Mouse (Mus musculus) heart, embryonic 14.5 days (tissue): ENCODE results near the gene Clint1. TPM values are rescaled to one million over a fixed set of nuclear protein-coding genes. Genes with fewer than 3 reads are reported as not detected.

Experiments
- ATAC-seq: fragments of 200-750 bp; cut with Nextera tagmentation; 2 replicates; pipeline ENCODE4 v1.8.0; 2017; ENCODE audit warnings: low read depth, moderate TSS enrichment; ENCODE audit not compliant: insufficient number of reproducible peaks, insufficient read depth, low FRiP score
- H3K27ac ChIP-seq, 2 experiments: fragments of 200-500 bp in 1 of 2; fragments of 300-500 bp in 1 of 2; sonication (generic) in 1 of 2; replicated peaks in 1 of 2; 2 replicates each; pipeline ENCODE4 v1.5.1; 2012 to 2014; ENCODE audit warnings: low read depth in 2 of 2, low read length in 2 of 2, control low read depth in 1 of 2, mild to moderate bottlenecking in 1 of 2, mixed read lengths in 1 of 2; ENCODE audit not compliant: control insufficient read depth in 1 of 2, insufficient read depth in 1 of 2
- H3K27me3 ChIP-seq: fragments of 300-500 bp; sonication (generic); 2 replicates; pipeline ENCODE4 v1.6.1; 2014; ENCODE audit warnings: mild to moderate bottlenecking, low read length, control low read depth; ENCODE audit not compliant: control insufficient read depth, insufficient read depth
- H3K36me3 ChIP-seq: fragments of 300-500 bp; sonication (generic); 2 replicates; pipeline ENCODE4 v1.6.1; 2014; ENCODE audit warnings: mild to moderate bottlenecking, control low read depth, low read length, mixed read lengths; ENCODE audit not compliant: control insufficient read depth, insufficient read depth
- H3K4me1 ChIP-seq, 2 experiments: fragments of 200-500 bp in 1 of 2; fragments of 300-500 bp in 1 of 2; sonication (generic) in 1 of 2; 2 replicates each; pipeline ENCODE4 v1.6.1; 2012 to 2014; ENCODE audit warnings: low read length in 2 of 2, control low read depth in 1 of 2, mixed read lengths in 1 of 2; ENCODE audit not compliant: control insufficient read depth in 2 of 2, insufficient read depth in 2 of 2
- H3K4me2 ChIP-seq: fragments of 300-500 bp; sonication (generic); 2 replicates; pipeline ENCODE4 v1.6.1; 2014; ENCODE audit warnings: mild to moderate bottlenecking, low read length
- H3K4me3 ChIP-seq, 2 experiments: fragments of 200-500 bp in 1 of 2; fragments of 300-500 bp in 1 of 2; sonication (generic) in 1 of 2; 2 replicates each; pipeline ENCODE4 v1.5.1; 2012 to 2014; ENCODE audit warnings: low read length in 2 of 2, mild to moderate bottlenecking in 2 of 2, control low read depth in 1 of 2, low read depth in 1 of 2, moderate library complexity in 1 of 2; ENCODE audit not compliant: control insufficient read depth in 1 of 2, insufficient read depth in 1 of 2
- H3K9ac ChIP-seq: fragments of 300-500 bp; sonication (generic); 2 replicates; pipeline ENCODE4 v1.6.1; 2014; ENCODE audit warnings: mild to moderate bottlenecking, low read length
- H3K9me3 ChIP-seq: fragments of 300-500 bp; sonication (generic); 2 replicates; pipeline ENCODE4 v1.6.1; 2016; ENCODE audit warnings: low read length, control low read depth; ENCODE audit not compliant: control insufficient read depth
- WGBS: fragments of 180-500 bp; shearing (Covaris S2); extraction: QIAGEN DNeasy Blood & Tissue Kit; methylation state at CpG from one replicate; pipeline ENCODE4 v1.1.7; 2014; 5-methylcytosine and 5-hydroxymethylcytosine counted together
- polyA plus RNA-seq: library from polyadenylated mRNA; unstranded; fragments of >200 nt; fragmentation: Nextera tagmentation; extraction: Ambion mirVana; gene quantifications from 2 replicates; pipeline ENCODE4 v1.2.1, GENCODE M21; 2014

Clint1 gene
- polyA plus RNA-seq, 1 experiment from 2014 or later = 48.7 TPM

DNA sequence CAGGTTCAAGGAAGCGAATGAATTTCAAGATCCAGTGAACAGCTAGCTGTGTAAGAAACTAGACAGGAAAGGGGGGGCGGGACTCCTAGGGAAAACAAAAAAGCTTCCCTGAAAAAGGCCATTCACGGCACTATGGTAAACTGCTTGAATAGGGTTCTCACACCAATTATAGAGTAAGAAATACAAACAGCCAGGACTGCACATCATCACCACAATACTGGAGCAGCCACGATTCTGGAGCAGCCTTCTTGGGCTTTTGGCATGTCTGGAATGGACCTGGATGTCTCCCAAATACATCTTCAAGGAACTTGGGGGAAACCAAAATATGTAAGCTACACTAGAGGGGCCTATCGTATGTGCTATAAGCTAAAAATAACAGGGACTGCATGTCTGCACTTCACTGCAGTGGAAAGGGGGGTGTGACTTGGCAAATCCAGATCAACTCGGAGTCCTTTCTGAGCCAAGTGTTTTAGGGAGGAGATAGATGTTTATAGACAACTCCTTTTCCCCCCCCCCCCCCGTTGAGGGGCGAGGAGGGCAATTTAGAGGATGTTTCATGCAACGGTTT is 21.0 kb upstream of the Clint1 start:
- Histone ChIP-seq H3K9ac (no peak overlapping the region), H3K27ac (peak overlapping the region; percentile 51 to 86), H3K36me3 (no peaks in the 10 kb centered on the region), H3K4me1 (peaks cover 8 to 24% of the 10 kb centered on the region in 2 experiments), H3K27me3 (no peaks in the 10 kb centered on the region), H3K4me2 (peak overlapping the region; percentile 33), H3K4me3 (no peak overlapping the region), H3K9me3 (no peaks in the 10 kb centered on the region)
- 31% methylated on average over 9 of the region's 9 CpGs for WGBS
- ATAC-seq = peak; percentile 76

DNA sequence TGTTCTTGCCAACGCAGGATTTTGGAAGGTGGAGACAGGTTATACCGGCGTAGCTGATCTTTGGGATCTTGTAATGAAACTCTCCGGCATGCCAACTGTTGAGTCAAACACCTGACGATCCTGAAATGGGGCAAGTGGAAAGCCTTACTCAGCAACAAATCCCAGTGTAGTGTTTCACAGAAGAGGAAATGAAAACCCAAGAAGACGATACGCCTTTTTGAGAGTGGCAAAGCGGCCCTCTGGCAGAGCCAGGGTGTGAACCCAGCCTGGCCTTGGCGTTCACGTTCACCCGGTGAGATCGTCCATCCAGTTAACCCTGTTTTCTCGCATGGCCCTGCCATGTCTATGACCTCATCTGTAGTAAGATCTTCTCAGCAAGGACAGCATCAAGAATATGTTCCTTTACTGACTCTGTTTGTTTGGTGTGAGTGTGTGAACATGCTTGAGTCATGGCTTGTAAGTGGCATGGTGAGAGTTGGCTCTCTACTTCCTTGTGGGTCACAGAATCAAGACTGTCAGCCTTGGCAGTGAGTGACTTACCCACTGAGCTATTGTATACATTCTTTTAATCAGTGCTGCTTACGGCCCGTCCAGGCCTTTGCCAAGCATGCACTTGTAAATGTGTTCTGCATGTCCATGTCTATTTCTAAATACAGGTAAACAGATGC is 20.2 kb upstream of the Clint1 start:
- Histone ChIP-seq H3K27me3 (no peaks in the 10 kb centered on the region), H3K4me1 (peaks cover 8 to 29% of the 10 kb centered on the region in 2 experiments), H3K27ac (peak overlapping the region; percentile 51 to 86), H3K4me2 (no peak overlapping the region), H3K36me3 (no peaks in the 10 kb centered on the region), H3K4me3 (no peak overlapping the region), H3K9me3 (no peaks in the 10 kb centered on the region), H3K9ac (no peak overlapping the region)
- ATAC-seq = no peak
- 85% methylated on average over 15 of the region's 15 CpGs for WGBS

DNA sequence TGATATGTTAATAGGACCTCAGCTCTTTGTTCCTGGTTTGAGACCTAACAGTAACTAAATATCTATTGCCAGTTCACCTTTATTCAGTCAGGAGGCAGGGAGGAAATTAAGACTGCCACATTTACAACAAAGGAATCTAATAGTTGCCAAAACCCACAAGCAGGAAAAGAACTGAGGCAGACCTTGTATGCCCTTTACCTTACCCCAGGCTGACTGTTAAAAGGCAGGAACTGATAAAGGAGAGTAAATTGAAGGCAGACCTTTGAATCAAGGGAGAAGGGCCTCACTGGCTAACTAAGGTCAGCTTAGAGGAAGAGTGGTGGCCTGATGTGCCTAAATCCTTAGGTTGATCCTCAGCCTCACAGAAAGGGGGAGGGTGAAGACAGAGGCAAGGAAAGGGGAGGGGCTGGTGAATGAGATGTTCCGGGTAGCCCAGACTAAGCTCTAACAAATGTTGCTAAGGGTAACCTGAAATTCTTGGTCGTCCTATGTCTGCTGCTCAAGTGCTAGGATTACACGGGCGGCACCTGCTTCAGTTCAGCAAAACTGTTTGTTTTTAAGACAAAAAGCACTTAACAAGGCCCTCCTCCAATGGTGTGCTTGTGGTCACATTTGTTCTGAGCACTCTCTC is 16.1 kb upstream of the Clint1 start:
- ATAC-seq = no peak
- no peaks in the 10 kb centered on the region for H3K27me3 ChIP-seq
- no peaks in the 10 kb centered on the region for H3K36me3 ChIP-seq
- H3K27ac ChIP-seq = no peak overlapping the region
- no peak overlapping the region for H3K4me2 ChIP-seq
- no peak overlapping the region for H3K4me3 ChIP-seq
- H3K4me1 ChIP-seq = peaks cover 8 to 21% of the 10 kb centered on the region in 2 experiments
- no peaks in the 10 kb centered on the region for H3K9me3 ChIP-seq
- 35% methylated on average over 4 of the region's 4 CpGs for WGBS
- H3K9ac ChIP-seq = no peak overlapping the region

DNA sequence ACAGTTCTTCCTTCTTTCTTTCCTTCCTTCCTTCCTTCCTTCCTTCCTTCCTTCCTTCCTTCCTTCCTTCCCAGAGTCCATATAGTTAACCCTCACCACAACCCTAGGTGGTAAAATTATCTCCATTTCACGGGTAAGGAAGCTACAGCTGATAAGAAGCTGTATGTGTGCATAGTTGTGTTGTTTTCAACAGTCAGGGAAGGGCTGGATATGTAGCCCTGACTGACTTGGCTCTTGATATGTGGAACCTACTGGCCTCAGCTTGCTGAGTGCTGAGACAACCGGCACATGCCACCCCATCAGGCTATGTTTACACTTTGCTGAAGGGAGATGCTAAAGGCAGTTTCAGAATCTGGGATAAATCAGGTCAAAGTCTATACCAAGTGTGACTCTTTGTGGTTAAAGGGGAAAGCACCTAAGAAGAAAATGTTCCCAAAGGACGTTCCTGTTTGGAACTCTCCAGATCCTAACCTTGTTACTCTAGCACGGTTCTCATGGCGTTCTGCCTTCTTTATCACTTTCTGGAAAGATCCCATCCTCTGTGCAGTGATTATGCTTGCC is 14.5 kb upstream of the Clint1 start:
- Histone ChIP-seq H3K9ac (no peak overlapping the region), H3K9me3 (no peaks in the 10 kb centered on the region), H3K36me3 (no peaks in the 10 kb centered on the region), H3K4me3 (no peak overlapping the region), H3K27me3 (no peaks in the 10 kb centered on the region), H3K27ac (no peak overlapping the region), H3K4me1 (peaks cover 2 to 8% of the 10 kb centered on the region in 2 experiments; a peak in 2 of 4 replicates), H3K4me2 (no peak overlapping the region)
- WGBS = 60% methylated on average over 5 of the region's 5 CpGs
- no peak for ATAC-seq

DNA sequence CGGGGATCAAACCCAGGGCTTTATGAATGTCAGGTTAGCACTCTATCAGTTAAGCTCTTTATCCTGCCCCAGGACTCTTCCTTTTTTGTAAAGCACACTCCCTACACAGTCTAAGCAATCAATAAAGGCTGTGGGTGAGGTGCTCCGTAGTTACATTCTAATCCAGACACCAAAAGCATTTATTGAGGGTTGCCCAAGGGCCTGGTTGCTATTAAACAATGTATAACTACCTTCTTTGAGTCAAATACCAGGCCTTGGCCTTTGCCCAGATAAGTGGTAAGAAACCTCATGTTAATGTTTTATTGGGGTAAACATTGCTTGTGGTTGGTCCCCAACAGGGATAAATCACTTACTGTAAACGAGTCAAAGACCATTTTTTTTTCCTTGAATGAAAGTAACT is 13.4 kb upstream of the Clint1 start:
- ATAC-seq = no peak
- Histone ChIP-seq H3K27ac (no peak overlapping the region), H3K27me3 (no peaks in the 10 kb centered on the region), H3K36me3 (no peaks in the 10 kb centered on the region), H3K9ac (no peak overlapping the region), H3K4me3 (no peak overlapping the region), H3K4me2 (no peak overlapping the region), H3K4me1 (peaks cover 2 to 8% of the 10 kb centered on the region in 2 experiments; a peak in 2 of 4 replicates), H3K9me3 (no peaks in the 10 kb centered on the region)
- 68% methylated on average over 3 of the region's 3 CpGs for WGBS

DNA sequence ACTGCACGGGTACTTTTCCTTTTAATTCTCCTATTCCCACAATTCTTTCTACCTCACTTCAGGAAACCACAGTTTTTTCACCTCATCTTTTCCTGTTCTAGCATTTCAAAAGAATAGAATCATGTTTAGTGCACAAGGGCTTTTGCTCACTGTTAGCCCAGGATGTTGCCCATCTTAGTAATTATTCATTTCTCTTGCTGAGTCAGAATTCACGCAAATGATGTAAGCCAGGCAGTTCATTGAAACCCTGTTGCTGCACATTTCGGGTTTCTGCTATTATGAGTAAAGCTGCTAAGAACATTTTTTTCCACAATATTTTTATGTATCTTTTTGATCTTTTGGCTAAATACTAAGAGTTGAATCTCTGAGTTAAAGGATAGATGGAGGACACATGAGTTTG is 11.5 kb upstream of the Clint1 start:
- Histone ChIP-seq H3K27ac (no peak overlapping the region), H3K27me3 (no peaks in the 10 kb centered on the region), H3K9me3 (no peaks in the 10 kb centered on the region), H3K4me3 (no peak overlapping the region), H3K9ac (no peak overlapping the region), H3K4me1 (peaks cover 0 to 8% of the 10 kb centered on the region in 2 experiments; a peak in 2 of 4 replicates), H3K4me2 (no peak overlapping the region), H3K36me3 (no peaks in the 10 kb centered on the region)
- 83% methylated on average over 3 of the region's 3 CpGs for WGBS
- ATAC-seq = no peak

DNA sequence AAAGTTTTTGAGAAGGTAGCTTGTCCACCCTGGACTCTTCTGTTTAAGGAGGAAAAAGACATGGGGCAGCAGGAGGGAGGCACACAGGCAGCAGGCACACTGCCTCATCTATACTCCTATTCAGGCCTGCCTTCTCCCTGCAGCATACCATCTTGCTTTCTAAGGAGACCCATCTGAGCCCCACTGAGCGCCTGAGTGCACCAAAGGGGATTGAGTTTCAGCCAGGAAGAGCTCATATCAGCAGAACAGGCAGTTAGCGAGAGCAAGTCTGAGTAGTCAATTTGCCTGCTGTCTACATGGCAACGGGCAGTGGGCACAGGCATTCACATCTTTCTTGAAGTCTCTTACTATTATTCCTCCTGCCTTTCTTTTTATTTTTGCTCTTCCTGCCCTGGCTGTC is 5.8 kb upstream of the Clint1 start:
- no peak overlapping the region for H3K9ac ChIP-seq
- H3K4me1 ChIP-seq = no peaks in the 10 kb centered on the region
- no peak for ATAC-seq
- H3K4me3 ChIP-seq = no peak overlapping the region
- no peaks in the 10 kb centered on the region for H3K27me3 ChIP-seq
- no peak overlapping the region for H3K27ac ChIP-seq
- 25% methylated on average over 3 of the region's 3 CpGs for WGBS
- H3K9me3 ChIP-seq = no peaks in the 10 kb centered on the region
- no peak overlapping the region for H3K4me2 ChIP-seq
- H3K36me3 ChIP-seq = no peaks in the 10 kb centered on the region
